Mouse (Mus musculus) right cerebral cortex, adult 18-20 months (tissue): ENCODE data around the gene Samd4b.
"Not testable (repeated sequence)": the region's sequence is repeated elsewhere in the genome, so short reads cannot be mapped to it uniquely, and the experiment has no call there.

Experiments
- DNase-seq: peaks from one replicate; pipeline ENCODE4 v3.0.0; 2022; ENCODE audit warnings: mixed read lengths

The Samd4b gene

GRCm38 (mm10) chr7:28560856-28561255, 37.1 kb downstream of the Samd4b start:
- no peak for DNase-seq

- DNase-seq = no peak
Measured at GRCm38 (mm10) chr7:28558486-28558885, 39.5 kb downstream of the Samd4b start.

GRCm38 (mm10) chr7:28557708-28558107, 40.2 kb downstream of the Samd4b start:
- DNase-seq = no peak

- no peak for DNase-seq
Measured at GRCm38 (mm10) chr7:28557069-28557468, 40.9 kb downstream of the Samd4b start.

- no peak for DNase-seq
Measured at GRCm38 (mm10) chr7:28555939-28556535, 41.9 kb downstream of the Samd4b start.

GRCm38 (mm10) chr7:28553076-28553475, 44.9 kb downstream of the Samd4b start:
- DNase-seq = no peak

GRCm38 (mm10) chr7:28547628-28548027, 50.3 kb downstream of the Samd4b start:
- no peak for DNase-seq

GRCm38 (mm10) chr7:28547154-28547553, 50.8 kb downstream of the Samd4b start, which contains the start of gene Nccrp1:
Nccrp1 (minus strand) TSS chr7:28547254.
- DNase-seq = no peak

- no peak for DNase-seq
Measured at GRCm38 (mm10) chr7:28546649-28547048, 51.3 kb downstream of the Samd4b start.

GRCm38 (mm10) chr7:28545891-28546210, 52.1 kb downstream of the Samd4b start:
- DNase-seq = no peak

- no peak for DNase-seq
Measured at GRCm38 (mm10) chr7:28545048-28545890, 52.7 kb downstream of the Samd4b start.

- no peak for DNase-seq
Measured at GRCm38 (mm10) chr7:28544051-28544601, 53.8 kb downstream of the Samd4b start.

- DNase-seq = no peak
Measured at GRCm38 (mm10) chr7:28540526-28540925, 57.4 kb downstream of the Samd4b start, which contains the start of gene Sycn. Sycn (plus strand) TSS chr7:28540885.

GRCm38 (mm10) chr7:28538886-28539285, 59.1 kb downstream of the Samd4b start:
- not testable (repeated sequence) for DNase-seq

- no peak for DNase-seq
Measured at GRCm38 (mm10) chr7:28532005-28532404, 65.9 kb downstream of the Samd4b start.

- DNase-seq = peak; percentile 48
Measured at GRCm38 (mm10) chr7:28527922-28528719, 69.8 kb downstream of the Samd4b start.

GRCm38 (mm10) chr7:28522536-28522935, 75.4 kb downstream of the Samd4b start, which contains the start of gene Ifnl3:
Ifnl3 (plus strand) TSS chr7:28522836.
- DNase-seq = not testable (repeated sequence)

- no peak for DNase-seq
Measured at GRCm38 (mm10) chr7:28511441-28511840, 86.5 kb downstream of the Samd4b start.

- DNase-seq = not testable (repeated sequence)
Measured at GRCm38 (mm10) chr7:28510405-28510974, 87.5 kb downstream of the Samd4b start, which contains the start of gene Ifnl2. Ifnl2 (minus strand) TSS chr7:28510455.

GRCm38 (mm10) chr7:28509121-28509520, 88.8 kb downstream of the Samd4b start:
- DNase-seq = not testable (repeated sequence)

- no peak for DNase-seq
Measured at GRCm38 (mm10) chr7:28505585-28505984, 92.4 kb downstream of the Samd4b start.

GRCm38 (mm10) chr7:28495426-28495825, 102.5 kb downstream of the Samd4b start:
- no peak for DNase-seq

GRCm38 (mm10) chr7:28492310-28492709, 105.6 kb downstream of the Samd4b start:
- DNase-seq = no peak
